10 mouse cellular contexts compared by ENCODE assay signal in the genomic region with DNA sequence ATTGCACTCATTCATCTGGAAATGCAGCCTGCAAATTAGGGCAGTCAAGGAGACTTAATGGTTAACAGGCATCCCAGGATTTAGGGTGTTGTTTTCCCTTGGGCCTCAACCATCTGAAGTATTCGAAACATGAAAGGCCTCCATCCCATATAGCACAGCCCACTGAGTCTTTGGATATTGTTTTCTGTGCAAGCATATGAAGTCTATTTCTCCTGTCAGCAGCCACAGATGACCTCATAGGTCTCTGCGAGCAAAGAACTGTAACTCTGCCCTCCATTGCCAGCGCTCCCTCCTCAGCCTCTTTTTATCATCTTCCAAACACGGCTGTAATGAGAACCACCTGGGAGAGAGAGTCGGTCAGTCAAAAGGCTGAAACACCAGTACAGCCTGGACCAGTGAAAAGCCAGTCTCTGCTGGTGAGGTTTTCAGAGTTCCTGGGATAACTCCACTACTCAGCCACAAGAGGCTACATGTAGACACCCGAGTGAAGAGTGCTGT. TPM values are rescaled to one million over a fixed set of nuclear protein-coding genes. Genes with fewer than 3 reads are reported as not detected.
DNase-seq lines count a peak whose midpoint lies in the region; ATAC-seq lines count a peak whose summit lies in the region.
"Had no signal": no experiment of that assay in that cellular context is flagged by ENCODE, and none has a peak within 500 bp of the region (broad histone marks: within the 10 kb centered on the region; RNA-seq: fewer than 3 reads in every experiment).

No protein-coding gene starts in this region.

- H3K36me3 ChIP-seq in embryonic facial prominence, embryonic 14.5 days (ENCODE audit: control insufficient read depth, insufficient read depth, low read length), result no peaks in the 10 kb centered on the region
- no peaks in the 10 kb centered on the region for H3K36me3 ChIP-seq in heart, embryonic 15.5 days

- H3K9me3 ChIP-seq in embryonic facial prominence, embryonic 14.5 days (ENCODE audit: control insufficient read depth, low read length), result no peaks in the 10 kb centered on the region
- H3K9me3 ChIP-seq in heart, embryonic 15.5 days (replicated peaks), result no peaks in the 10 kb centered on the region

- 0 out of 2 replicates have a peak overlapping the region, but pooled peaks have one; percentile 40 for H3K27ac ChIP-seq in embryonic facial prominence, embryonic 14.5 days (replicated peaks; ENCODE audit: low read depth, low read length)
- peak overlapping the region; percentile 45; the same call in 1 of the 2 replicates for H3K27ac ChIP-seq in heart, embryonic 15.5 days
- H3K27ac ChIP-seq: macrophage had no signal

- H3K9ac ChIP-seq in embryonic facial prominence, embryonic 14.5 days (ENCODE audit: low read depth, low read length), result no peak overlapping the region
- H3K9ac ChIP-seq in heart, embryonic 15.5 days, result no peak overlapping the region

- no peak overlapping the region for H3K4me3 ChIP-seq in embryonic facial prominence, embryonic 14.5 days (ENCODE audit: low read depth, low read length)
- no peak overlapping the region for H3K4me3 ChIP-seq in heart, embryonic 15.5 days

- ATAC-seq in embryonic facial prominence, embryonic 14.5 days (ENCODE audit: low read depth), result peak; percentile 89
- ATAC-seq in heart, embryonic 15.5 days (replicated peaks; ENCODE audit: insufficient number of reproducible peaks, insufficient read depth, low FRiP score, low read depth), result peak; percentile 35; the same call in 1 of the 2 replicates

- H3K27me3 ChIP-seq in embryonic facial prominence, embryonic 14.5 days (replicated peaks; ENCODE audit: control insufficient read depth, insufficient read depth, low read length), result no peaks in the 10 kb centered on the region
- no peaks in the 10 kb centered on the region for H3K27me3 ChIP-seq in heart, embryonic 15.5 days

- peak overlapping the region; percentile 27 for H3K4me2 ChIP-seq in embryonic facial prominence, embryonic 14.5 days (ENCODE audit: low read depth, low read length)
- no peak overlapping the region for H3K4me2 ChIP-seq in heart, embryonic 15.5 days

- peak; percentile 79 for DNase-seq in embryo, embryonic 10.5 days (ENCODE audit: low spot score)
- DNase-seq in embryonic facial prominence, embryonic 14.5 days (ENCODE audit: low spot score), result peak; percentile 84
- DNase-seq in kidney, postnatal 36 days, result peak; percentile 22 to 25
- DNase-seq in layer of hippocampus, postnatal 25 days (ENCODE audit: extremely low spot score in 1 of 2, low spot score in 1 of 2), result no peak
- no peak for DNase-seq in cerebellum, postnatal 25 days
- DNase-seq in cerebellum, postnatal 36 days, result no peak
- DNase-seq: cerebellum, adult 9-10 months; spleen, adult 18-20 months had no signal

- 11% methylated on average over 6 of the region's 6 CpGs for WGBS in embryonic facial prominence, embryonic 14.5 days
- 23% methylated on average over 6 of the region's 6 CpGs for WGBS in heart, embryonic 15.5 days

- 0 out of 2 replicates have a peak, but pooled peaks cover 12% of the 10 kb centered on the region for H3K4me1 ChIP-seq in embryonic facial prominence, embryonic 14.5 days (ENCODE audit: control insufficient read depth, insufficient read depth, low read length)
- no peaks in the 10 kb centered on the region for H3K4me1 ChIP-seq in heart, embryonic 15.5 days (replicated peaks)

RNA-seq across cellular contexts. Expression of a gene that starts 34.5 kb away (rescaled TPM):
- polyA plus RNA-seq in embryonic facial prominence, embryonic 14.5 days (2014; fragmentation: Nextera tagmentation; extraction: Ambion mirVana), result not detected in 2 replicates
- not detected in 2 replicates for polyA plus RNA-seq in heart, embryonic 15.5 days (2015; fragmentation: Nextera tagmentation; extraction: Ambion mirVana)
- not detected for total RNA-seq in layer of hippocampus, postnatal 25 days (2021)
- polyA plus RNA-seq: macrophage had no signal

Comparison
In these comparisons a context has a peak if more than half of its experiments do, and no peak if none do; other contexts are left out.
1. DNase-seq: peak in embryo, embryonic 10.5 days (single experiment), embryonic facial prominence, embryonic 14.5 days (single experiment) and kidney, postnatal 36 days (2 of 2); none in layer of hippocampus, postnatal 25 days (0 of 2), cerebellum, postnatal 25 days (0 of 2) and cerebellum, postnatal 36 days (0 of 2).